Mouse (Mus musculus) MEL (cell line): Measurements from ENCODE around the gene Synj1. TPM values are rescaled to one million over a fixed set of nuclear protein-coding genes. Genes with fewer than 3 reads are reported as not detected.

Experiments used
- DNase-seq: peaks from one replicate; pipeline ENCODE4 v3.0.0; 2011; ENCODE audit warnings: low read depth, low spot score
- H3K27ac ChIP-seq: 2 replicates; pipeline ENCODE4 v1.5.1; 2012; ENCODE audit warnings: low read depth, mild to moderate bottlenecking, control low read depth, low read length, moderate library complexity; ENCODE audit not compliant: control insufficient read depth
- H3K27me3 ChIP-seq, 2 experiments: fragments of 150-350 bp in 1 of 2; sonication (generic) in 1 of 2; 2 replicates each; pipeline ENCODE4 v1.6.1; 2012; ENCODE audit warnings: low read length in 2 of 2, mild to moderate bottlenecking in 2 of 2, improper control_type of control experiment in 1 of 2, moderate library complexity in 1 of 2; ENCODE audit not compliant: insufficient read depth in 2 of 2, control insufficient read depth in 1 of 2
- H3K36me3 ChIP-seq, 2 experiments: 2 replicates each; pipeline ENCODE4 v1.6.1; 2012 to 2014; ENCODE audit warnings: low read length in 2 of 2, improper control_type of control experiment in 1 of 2, inconsistent platforms in 1 of 2, mild to moderate bottlenecking in 1 of 2; ENCODE audit not compliant: insufficient read depth in 2 of 2, control insufficient read depth in 1 of 2
- H3K4me1 ChIP-seq, 2 experiments: fragments of 150-350 bp in 1 of 2; sonication (generic) in 1 of 2; 2 replicates each; pipeline ENCODE4 v1.6.1; 2012; ENCODE audit warnings: low read length in 2 of 2, improper control_type of control experiment in 1 of 2, mild to moderate bottlenecking in 1 of 2; ENCODE audit not compliant: insufficient read depth in 2 of 2, control insufficient read depth in 1 of 2
- H3K4me3 ChIP-seq, 2 experiments: fragments of 150-350 bp in 1 of 2; sonication (generic) in 1 of 2; 2 replicates each; pipeline ENCODE4 v1.5.1; 2012; ENCODE audit warnings: low read depth in 2 of 2, low read length in 2 of 2, mild to moderate bottlenecking in 2 of 2, moderate library complexity in 2 of 2, control low read depth in 1 of 2, improper control_type of control experiment in 1 of 2; ENCODE audit not compliant: control insufficient read depth in 1 of 2, insufficient read depth in 1 of 2
- H3K79me2 ChIP-seq: 2 replicates; pipeline ENCODE4 v1.6.1; 2012; ENCODE audit warnings: mild to moderate bottlenecking, low read length, moderate library complexity; ENCODE audit not compliant: control insufficient read depth, poor library complexity, insufficient read depth
- H3K9ac ChIP-seq: 2 replicates; pipeline ENCODE4 v1.6.1; 2012; ENCODE audit warnings: low read depth, mild to moderate bottlenecking, control low read depth, low read length, moderate library complexity; ENCODE audit not compliant: control insufficient read depth, poor library complexity, severe bottlenecking
- H3K9me3 ChIP-seq: fragments of 150-350 bp; sonication (generic); replicated peaks from 2 replicates; pipeline ENCODE4 v1.6.1; 2012; ENCODE audit warnings: mild to moderate bottlenecking, low read length, improper control_type of control experiment, moderate library complexity; ENCODE audit not compliant: insufficient read depth
- CTCF ChIP-seq, 3 experiments: IDR thresholded peaks in 2 of 3; conservative IDR thresholded peaks in 1 of 3; 2 replicates each; pipeline ENCODE4 v1.5.1; 2011 to 2012; ENCODE audit warnings: low read length in 3 of 3, low read depth in 2 of 3, mild to moderate bottlenecking in 2 of 3, improper control_type of control experiment in 1 of 3, inconsistent platforms in 1 of 3, mixed read lengths in 1 of 3, moderate library complexity in 1 of 3; ENCODE audit not compliant: control insufficient read depth in 1 of 3, insufficient read depth in 1 of 3, poor library complexity in 1 of 3, severe bottlenecking in 1 of 3
- ELF1 ChIP-seq: IDR thresholded peaks from 2 replicates; pipeline ENCODE4 v1.6.1; 2014; ENCODE audit warnings: low read depth, mild to moderate bottlenecking, inconsistent platforms, low read length, improper control_type of control experiment, moderate library complexity
- MYC ChIP-seq: IDR thresholded peaks from 2 replicates; pipeline ENCODE4 v1.6.1; 2011; ENCODE audit warnings: low read depth, mild to moderate bottlenecking, low read length, improper control_type of control experiment, moderate library complexity
- POLR2AphosphoS2 ChIP-seq: IDR thresholded peaks from 2 replicates; pipeline ENCODE4 v1.6.1; 2011; ENCODE audit warnings: low read length, improper control_type of control experiment
- RAD21 ChIP-seq: IDR thresholded peaks from 2 replicates; pipeline ENCODE4 v1.6.1; 2011; ENCODE audit warnings: mild to moderate bottlenecking, low read depth, low read length, improper control_type of control experiment
- RCOR1 ChIP-seq: IDR thresholded peaks from 2 replicates; pipeline ENCODE4 v1.6.1; 2012; ENCODE audit warnings: low read depth, mild to moderate bottlenecking, inconsistent platforms, low read length, improper control_type of control experiment
- SMC3 ChIP-seq: IDR thresholded peaks from 2 replicates; pipeline ENCODE4 v1.6.1; 2011; ENCODE audit warnings: low read depth, low read length, improper control_type of control experiment
- USF1 ChIP-seq: IDR thresholded peaks from 2 replicates; pipeline ENCODE4 v1.6.1; 2014; ENCODE audit warnings: low read depth, mild to moderate bottlenecking, inconsistent platforms, low read length, improper control_type of control experiment, moderate library complexity
- USF2 ChIP-seq, 2 experiments: IDR thresholded peaks; 2 replicates each; pipeline ENCODE4 v1.6.1; 2011 to 2012; ENCODE audit warnings: improper control_type of control experiment in 2 of 2, low read length in 2 of 2, borderline replicate concordance in 1 of 2, inconsistent platforms in 1 of 2, low read depth in 1 of 2, mild to moderate bottlenecking in 1 of 2; ENCODE audit not compliant: insufficient read depth in 1 of 2
- ZNF384 ChIP-seq: IDR thresholded peaks from 2 replicates; pipeline ENCODE4 v1.6.1; 2012; ENCODE audit warnings: low read depth, mild to moderate bottlenecking, inconsistent platforms, low read length, improper control_type of control experiment
- polyA plus RNA-seq, 2 experiments: library from polyadenylated mRNA; stranded (reverse) in 1 of 2; unstranded in 1 of 2; fragments of >175 nt in 1 of 2; fragments of >200 nt in 1 of 2; gene quantifications; 2 replicates each; pipeline versions ENCODE4 v1.2.1 to v1.2.4; 2012; ENCODE audit warnings: low replicate concordance in 2 of 2, low read depth in 1 of 2; ENCODE audit not compliant: insufficient read length in 2 of 2, insufficient read depth in 1 of 2, missing spikeins in 1 of 2
- total RNA-seq: library from RNA; depleted of rRNA; stranded (reverse); fragments of 300-350 nt; gene quantifications from 2 replicates; pipeline ENCODE4 v1.2.3, GENCODE M21; 2012

Gene Synj1
- total and polyA plus RNA-seq, 3 experiments = 5.0 to 34.5 TPM; not detected in 1

GRCm38 (mm10) chr16:91029161-91029743 is 18.1 kb upstream of the Synj1 start:
- Histone ChIP-seq H3K9ac (no peak overlapping the region), H3K36me3 (peaks cover 2 to 35% of the 10 kb centered on the region in 2 experiments; a peak in 3 of 4 replicates), H3K27ac (no peak overlapping the region), H3K27me3 (no peaks in the 10 kb centered on the region), H3K4me1 (no peaks in the 10 kb centered on the region), H3K9me3 (no peaks in the 10 kb centered on the region), H3K79me2 (no peaks in the 10 kb centered on the region), H3K4me3 (no peak overlapping the region)
- TF ChIP-seq RAD21 = no peak
- TF ChIP-seq RCOR1 = no peak
- no peak for TF ChIP-seq USF2 (IDR thresholded peaks at IDR 0.05; ENCODE audit: borderline replicate concordance in 1 of 2, insufficient read depth in 1 of 2, low read depth in 1 of 2, low read length in 2 of 2)
- no peak for DNase-seq

GRCm38 (mm10) chr16:91026290-91026689 is 15.2 kb upstream of the Synj1 start:
- no peak for DNase-seq
- no peak for TF ChIP-seq ELF1
- Histone ChIP-seq H3K9ac (no peak overlapping the region), H3K27ac (no peak overlapping the region), H3K9me3 (no peaks in the 10 kb centered on the region), H3K27me3 (no peaks in the 10 kb centered on the region), H3K79me2 (no peaks in the 10 kb centered on the region), H3K4me3 (no peak overlapping the region), H3K36me3 (peaks cover 0 to 33% of the 10 kb centered on the region in 2 experiments; a peak in 2 of 4 replicates), H3K4me1 (no peaks in the 10 kb centered on the region)

- Histone ChIP-seq H3K9ac (no peak overlapping the region), H3K27me3 (no peaks in the 10 kb centered on the region), H3K4me1 (no peaks in the 10 kb centered on the region; a peak in 1 of 4 replicates), H3K36me3 (peaks cover 3 to 38% of the 10 kb centered on the region in 2 experiments), H3K79me2 (no peaks in the 10 kb centered on the region), H3K9me3 (no peaks in the 10 kb centered on the region), H3K27ac (no peak overlapping the region), H3K4me3 (no peak overlapping the region)
- DNase-seq = peak; percentile 59
- TF ChIP-seq POLR2AphosphoS2 = no peak
- TF ChIP-seq RAD21 = peak; percentile 8
- TF ChIP-seq MYC = peak; percentile 65; the same call in 1 of the 2 replicates
- peak; percentile 17; the same call in 1 of the 2 replicates for TF ChIP-seq ZNF384
- peak; percentile 42 for TF ChIP-seq SMC3
- no peak for TF ChIP-seq USF1
- TF ChIP-seq CTCF (IDR thresholded peaks at IDR 0.05 in 2 of 3, conservative IDR thresholded peaks at IDR 0.05 in 1 of 3; ENCODE audit: control insufficient read depth in 1 of 3, insufficient read depth in 1 of 3, low read depth in 2 of 3, low read length in 3 of 3, poor library complexity in 1 of 3, severe bottlenecking in 1 of 3) = peak; percentile 31 to 53 (median 42)
Measured at GRCm38 (mm10) chr16:91023384-91023783, 12.3 kb upstream of the Synj1 start.
